Mouse (Mus musculus) erythroid progenitor cell, adult 5-6 weeks (primary cell): ENCODE measurements around the gene Sult1a1. TPM values are rescaled to one million over a fixed set of nuclear protein-coding genes. Genes with fewer than 3 reads are reported as not detected.

Source experiments
- ATAC-seq: replicated peaks from 2 replicates; pipeline ENCODE4 v1.8.0; 2016; ENCODE audit warnings: moderate number of reproducible peaks, mild to moderate bottlenecking, moderate TSS enrichment, inconsistent platforms; ENCODE audit not compliant: poor library complexity, low FRiP score, severe bottlenecking
- total RNA-seq, 2 experiments: library from RNA; stranded (forward) in 1 of 2; stranded (reverse) in 1 of 2; fragments of 150-400 nt in 1 of 2; fragments of 186-747, 209-891 nt in 1 of 2; gene quantifications; 2 replicates each; pipeline versions ENCODE4 v1.2.3 to v1.2.4; 2015 to 2017; ENCODE audit warnings: low replicate concordance in 2 of 2

The Sult1a1 gene
- total RNA-seq, 2 experiments from 2014 or later: not detected

DNA sequence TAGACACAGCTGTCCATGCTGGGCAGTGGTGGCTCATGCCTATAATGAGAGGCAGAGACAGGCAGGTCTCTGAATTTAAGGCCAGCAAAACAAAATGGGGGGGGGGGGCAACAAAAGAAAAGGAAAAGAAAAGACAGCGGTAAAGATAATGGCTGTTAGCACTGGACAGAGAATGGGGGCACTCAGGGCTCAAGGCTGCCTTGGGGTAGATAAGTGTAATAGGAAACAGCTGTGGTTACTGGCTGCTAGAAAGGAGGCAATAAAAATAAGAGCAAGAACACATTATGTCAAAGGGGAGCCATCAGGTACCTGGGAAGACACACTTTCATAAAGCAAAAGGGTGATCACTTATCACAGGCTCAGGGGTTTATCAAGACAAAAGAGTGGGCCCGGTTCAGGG lies 43.8 kb downstream of the Sult1a1 start:
- no peak for ATAC-seq

- no peak for ATAC-seq
Measured at GRCm38 (mm10) chr7:126630824-126631518, 45.3 kb downstream of the Sult1a1 start, which contains the start of gene Nupr1. TSS of gene Nupr1 (minus strand) at chr7:126630861.

GRCm38 (mm10) chr7:126629915-126630314 lies 46.3 kb downstream of the Sult1a1 start:
- ATAC-seq: no peak

- no peak for ATAC-seq
Measured at GRCm38 (mm10) chr7:126628111-126628510, 48.1 kb downstream of the Sult1a1 start.

DNA sequence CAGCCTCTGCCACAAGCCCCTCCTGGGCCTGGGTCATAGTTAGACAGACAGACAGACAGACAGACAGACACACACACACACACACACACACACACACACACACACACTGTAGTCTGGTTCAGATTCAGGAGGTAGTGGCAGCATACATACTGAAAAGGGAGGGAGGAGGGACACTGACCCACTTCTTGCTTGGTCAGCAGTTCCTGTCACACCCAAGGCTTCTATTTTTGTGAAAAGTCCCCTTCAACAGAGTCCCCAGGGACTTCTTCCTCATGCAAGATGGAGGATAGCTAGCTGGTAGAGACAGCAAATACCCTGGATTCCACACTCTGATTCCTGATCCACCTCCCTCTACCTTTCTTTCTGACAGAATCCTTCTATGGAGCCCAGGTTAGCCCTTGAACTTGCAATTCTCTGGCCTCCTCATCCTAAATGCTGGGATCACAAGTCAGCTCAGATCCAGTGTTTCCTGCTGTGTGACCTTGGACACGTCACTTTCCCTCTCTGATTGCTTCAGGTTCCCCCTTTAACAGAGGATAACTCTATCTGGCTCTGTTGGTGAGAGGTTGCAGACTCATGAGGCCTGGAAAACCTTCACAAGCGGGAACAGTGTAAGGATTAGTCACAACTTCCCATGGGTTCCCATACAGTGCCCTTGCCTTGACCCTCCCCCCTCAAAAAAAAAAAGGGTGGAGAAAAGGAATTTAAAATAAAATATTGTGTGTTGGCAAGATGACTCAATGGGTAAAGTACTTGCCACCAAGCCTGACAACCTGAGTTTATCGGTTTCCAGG lies 50.2 kb downstream of the Sult1a1 start:
- no peak for ATAC-seq

- no peak for ATAC-seq
Measured at GRCm38 (mm10) chr7:126625369-126625768, 50.9 kb downstream of the Sult1a1 start.

DNA sequence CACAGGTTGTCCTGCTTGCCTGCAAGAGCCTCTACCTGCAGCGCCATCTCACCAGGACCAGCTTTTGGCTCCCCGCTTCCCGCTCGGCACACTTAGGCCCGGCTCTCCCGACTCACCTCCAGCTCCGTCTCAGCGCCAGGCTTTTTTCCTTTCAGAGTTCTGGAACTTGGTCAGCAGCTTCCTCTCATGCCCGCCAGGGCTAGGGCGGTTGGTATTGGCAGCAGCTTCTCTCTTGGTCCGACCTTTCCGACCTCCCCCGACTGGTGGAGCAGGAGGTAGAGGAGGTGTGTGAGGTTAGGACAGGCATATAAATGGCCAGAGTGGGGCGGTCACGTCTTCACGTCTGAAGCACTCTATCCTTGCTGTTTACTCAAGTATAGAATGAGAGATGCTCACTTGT lies 51.5 kb downstream of the Sult1a1 start:
- ATAC-seq: no peak

GRCm38 (mm10) chr7:126623381-126623780 lies 52.9 kb downstream of the Sult1a1 start:
- ATAC-seq: no peak

Other genes starting within 250 kb of the Sult1a1 start
- 4.3 and 8.0 TPM in 2 replicates for gene Rabep2, start 247.7 kb downstream of the Sult1a1 start, total RNA-seq (2015; ENCODE audit: low replicate concordance)
- 1.4 and 7.2 TPM in 2 replicates for gene Rabep2, start 247.7 kb downstream of the Sult1a1 start, total RNA-seq (2017; ENCODE audit: low replicate concordance)
- gene Atp2a1, start 213.3 kb downstream of the Sult1a1 start, total RNA-seq (2015; ENCODE audit: low replicate concordance): 2.2 TPM in 1 of 2 replicates, not detected in the other
- not detected in 2 replicates for gene Atp2a1, start 213.3 kb downstream of the Sult1a1 start, total RNA-seq (2017; ENCODE audit: low replicate concordance)
- gene Sh2b1, start 201.0 kb downstream of the Sult1a1 start, total RNA-seq (2015; ENCODE audit: low replicate concordance): 4.7 and 12.6 TPM in 2 replicates
- gene Sh2b1, start 201.0 kb downstream of the Sult1a1 start, total RNA-seq (2017; ENCODE audit: low replicate concordance): 4.1 and 4.6 TPM in 2 replicates
- gene Tufm, start 189.1 kb downstream of the Sult1a1 start, total RNA-seq (2015; ENCODE audit: low replicate concordance): 23.8 and 28.1 TPM in 2 replicates
- gene Tufm, start 189.1 kb downstream of the Sult1a1 start, total RNA-seq (2017; ENCODE audit: low replicate concordance): 10.7 and 11.6 TPM in 2 replicates
- 94.7 and 95.1 TPM in 2 replicates for gene Atxn2l, start 173.0 kb downstream of the Sult1a1 start, total RNA-seq (2015; ENCODE audit: low replicate concordance)
- 71.8 and 75.6 TPM in 2 replicates for gene Atxn2l, start 173.0 kb downstream of the Sult1a1 start, total RNA-seq (2017; ENCODE audit: low replicate concordance)
- gene Eif3c, start 110.0 kb downstream of the Sult1a1 start, total RNA-seq (2015; ENCODE audit: low replicate concordance): 42.3 and 63.8 TPM in 2 replicates
- gene Eif3c, start 110.0 kb downstream of the Sult1a1 start, total RNA-seq (2017; ENCODE audit: low replicate concordance): 77.8 and 113 TPM in 2 replicates
- gene Apobr, start 91.5 kb downstream of the Sult1a1 start, total RNA-seq (2015; ENCODE audit: low replicate concordance): 5.9 and 12.3 TPM in 2 replicates
- 3.2 and 6.1 TPM in 2 replicates for gene Apobr, start 91.5 kb downstream of the Sult1a1 start, total RNA-seq (2017; ENCODE audit: low replicate concordance)
- gene Cln3, start 90.6 kb downstream of the Sult1a1 start, total RNA-seq (2015; ENCODE audit: low replicate concordance): 2.9 and 17.2 TPM in 2 replicates
- gene Cln3, start 90.6 kb downstream of the Sult1a1 start, total RNA-seq (2017; ENCODE audit: low replicate concordance): 1.9 and 3.9 TPM in 2 replicates
- gene Il27, start 81.5 kb downstream of the Sult1a1 start, total RNA-seq (2015; ENCODE audit: low replicate concordance): 1.3 TPM in 1 of 2 replicates, not detected in the other
- gene Il27, start 81.5 kb downstream of the Sult1a1 start, total RNA-seq (2017; ENCODE audit: low replicate concordance): not detected in 2 replicates
- 2.5 TPM in 1 of 2 replicates, not detected in the other for gene Nupr1, start 45.6 kb downstream of the Sult1a1 start, total RNA-seq (2015; ENCODE audit: low replicate concordance)
- gene Nupr1, start 45.6 kb downstream of the Sult1a1 start, total RNA-seq (2017; ENCODE audit: low replicate concordance): 1.2 and 15.8 TPM in 2 replicates
- 36.8 and 54.1 TPM in 2 replicates for gene Sgf29, start 27.1 kb downstream of the Sult1a1 start, total RNA-seq (2015; ENCODE audit: low replicate concordance)
- gene Sgf29, start 27.1 kb downstream of the Sult1a1 start, total RNA-seq (2017; ENCODE audit: low replicate concordance): 0.83 and 10.9 TPM in 2 replicates
- gene Bola2, start 19.0 kb upstream of the Sult1a1 start, total RNA-seq (2015; ENCODE audit: low replicate concordance): 9.2 and 21.3 TPM in 2 replicates
- 5.1 and 46.8 TPM in 2 replicates for gene Bola2, start 19.0 kb upstream of the Sult1a1 start, total RNA-seq (2017; ENCODE audit: low replicate concordance)
- 0.84 and 1.4 TPM in 2 replicates for gene Slx1b, start 19.4 kb upstream of the Sult1a1 start, total RNA-seq (2015; ENCODE audit: low replicate concordance)
- gene Slx1b, start 19.4 kb upstream of the Sult1a1 start, total RNA-seq (2017; ENCODE audit: low replicate concordance): 1.9 and 3.2 TPM in 2 replicates
- 103 and 171 TPM in 2 replicates for gene Coro1a, start 31.4 kb upstream of the Sult1a1 start, total RNA-seq (2015; ENCODE audit: low replicate concordance)
- gene Coro1a, start 31.4 kb upstream of the Sult1a1 start, total RNA-seq (2017; ENCODE audit: low replicate concordance): 101 and 106 TPM in 2 replicates
- 46.5 and 49.0 TPM in 2 replicates for gene Mapk3, start 83.2 kb upstream of the Sult1a1 start, total RNA-seq (2015; ENCODE audit: low replicate concordance)
- 18.6 and 19.3 TPM in 2 replicates for gene Mapk3, start 83.2 kb upstream of the Sult1a1 start, total RNA-seq (2017; ENCODE audit: low replicate concordance)
- gene Gdpd3, start 89.9 kb upstream of the Sult1a1 start, total RNA-seq (2015; ENCODE audit: low replicate concordance): 9.2 and 11.9 TPM in 2 replicates
- gene Gdpd3, start 89.9 kb upstream of the Sult1a1 start, total RNA-seq (2017; ENCODE audit: low replicate concordance): 8.1 TPM in 1 of 2 replicates, not detected in the other
- gene Ypel3, start 100.5 kb upstream of the Sult1a1 start, total RNA-seq (2015; ENCODE audit: low replicate concordance): 182 and 256 TPM in 2 replicates
- 61.6 and 74.1 TPM in 2 replicates for gene Ypel3, start 100.5 kb upstream of the Sult1a1 start, total RNA-seq (2017; ENCODE audit: low replicate concordance)
- gene Tbx6, start 105.1 kb upstream of the Sult1a1 start, total RNA-seq (2015; ENCODE audit: low replicate concordance): 2.1 and 4.3 TPM in 2 replicates
- 2.6 and 2.7 TPM in 2 replicates for gene Tbx6, start 105.1 kb upstream of the Sult1a1 start, total RNA-seq (2017; ENCODE audit: low replicate concordance)
- 63.7 and 105 TPM in 2 replicates for gene Ppp4c, start 116.1 kb upstream of the Sult1a1 start, total RNA-seq (2015; ENCODE audit: low replicate concordance)
- 52.8 and 67.6 TPM in 2 replicates for gene Ppp4c, start 116.1 kb upstream of the Sult1a1 start, total RNA-seq (2017; ENCODE audit: low replicate concordance)
- gene Fam57b, start 121.2 kb upstream of the Sult1a1 start, total RNA-seq (2015; ENCODE audit: low replicate concordance): not detected in 2 replicates
- gene Fam57b, start 121.2 kb upstream of the Sult1a1 start, total RNA-seq (2017; ENCODE audit: low replicate concordance): not detected in 2 replicates
- not detected in 2 replicates for gene 4930451I11Rik, start 155.2 kb upstream of the Sult1a1 start, total RNA-seq (2015; ENCODE audit: low replicate concordance)
- gene 4930451I11Rik, start 155.2 kb upstream of the Sult1a1 start, total RNA-seq (2017; ENCODE audit: low replicate concordance): not detected in 2 replicates
- gene Doc2a, start 171.0 kb upstream of the Sult1a1 start, total RNA-seq (2015; ENCODE audit: low replicate concordance): not detected in 2 replicates
- not detected in 2 replicates for gene Doc2a, start 171.0 kb upstream of the Sult1a1 start, total RNA-seq (2017; ENCODE audit: low replicate concordance)
- gene Hirip3, start 185.5 kb upstream of the Sult1a1 start, total RNA-seq (2015; ENCODE audit: low replicate concordance): 50.8 and 63.3 TPM in 2 replicates
- gene Hirip3, start 185.5 kb upstream of the Sult1a1 start, total RNA-seq (2017; ENCODE audit: low replicate concordance): 193 and 296 TPM in 2 replicates
- 19.1 and 20.1 TPM in 2 replicates for gene Ino80e, start 185.9 kb upstream of the Sult1a1 start, total RNA-seq (2015; ENCODE audit: low replicate concordance)
- 20.2 and 30.4 TPM in 2 replicates for gene Ino80e, start 185.9 kb upstream of the Sult1a1 start, total RNA-seq (2017; ENCODE audit: low replicate concordance)
- 23.1 and 38.2 TPM in 2 replicates for gene Taok2, start 208.3 kb upstream of the Sult1a1 start, total RNA-seq (2015; ENCODE audit: low replicate concordance)
- gene Taok2, start 208.3 kb upstream of the Sult1a1 start, total RNA-seq (2017; ENCODE audit: low replicate concordance): 65.6 and 76.2 TPM in 2 replicates
- 3.2 and 5.4 TPM in 2 replicates for gene Tmem219, start 246.5 kb upstream of the Sult1a1 start, total RNA-seq (2015; ENCODE audit: low replicate concordance)
- 4.0 and 10.4 TPM in 2 replicates for gene Tmem219, start 246.5 kb upstream of the Sult1a1 start, total RNA-seq (2017; ENCODE audit: low replicate concordance)